Mouse (Mus musculus) CD4-positive naive resting alpha-beta T cell, adult 76 days (primary cell): Measurements from ENCODE around the gene Mylk4. TPM values are rescaled to one million over a fixed set of nuclear protein-coding genes. Genes with fewer than 3 reads are reported as not detected.

Experiments
- total RNA-seq: library from RNA; stranded (reverse); gene quantifications from one replicate; pipeline ENCODE4 v1.2.4, GENCODE M21; 2023

The Mylk4 gene
- not detected for total RNA-seq

DNA sequence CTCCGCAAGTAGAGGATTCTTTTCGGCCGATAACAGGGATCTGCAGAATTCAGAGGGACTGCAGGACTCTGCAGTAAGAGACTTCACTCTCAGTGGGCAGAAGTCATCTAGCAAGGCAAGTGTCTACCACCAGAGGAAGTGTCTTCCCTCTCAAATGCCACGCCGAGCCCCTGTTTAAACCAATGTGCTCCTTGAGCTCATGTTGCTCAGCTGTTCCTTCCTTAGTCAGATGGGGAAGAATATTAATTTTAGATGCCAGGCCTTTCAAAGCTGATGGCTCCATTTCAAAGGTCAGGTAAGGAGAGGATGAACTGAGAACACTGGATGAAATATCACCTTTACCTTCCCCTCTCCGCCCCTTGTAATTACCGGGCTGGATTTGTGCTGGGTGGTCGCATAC, at the start of gene Mylk4:
Mylk4 (minus strand) TSS at position 139 of the 400 bp plus-strand sequence.

DNA sequence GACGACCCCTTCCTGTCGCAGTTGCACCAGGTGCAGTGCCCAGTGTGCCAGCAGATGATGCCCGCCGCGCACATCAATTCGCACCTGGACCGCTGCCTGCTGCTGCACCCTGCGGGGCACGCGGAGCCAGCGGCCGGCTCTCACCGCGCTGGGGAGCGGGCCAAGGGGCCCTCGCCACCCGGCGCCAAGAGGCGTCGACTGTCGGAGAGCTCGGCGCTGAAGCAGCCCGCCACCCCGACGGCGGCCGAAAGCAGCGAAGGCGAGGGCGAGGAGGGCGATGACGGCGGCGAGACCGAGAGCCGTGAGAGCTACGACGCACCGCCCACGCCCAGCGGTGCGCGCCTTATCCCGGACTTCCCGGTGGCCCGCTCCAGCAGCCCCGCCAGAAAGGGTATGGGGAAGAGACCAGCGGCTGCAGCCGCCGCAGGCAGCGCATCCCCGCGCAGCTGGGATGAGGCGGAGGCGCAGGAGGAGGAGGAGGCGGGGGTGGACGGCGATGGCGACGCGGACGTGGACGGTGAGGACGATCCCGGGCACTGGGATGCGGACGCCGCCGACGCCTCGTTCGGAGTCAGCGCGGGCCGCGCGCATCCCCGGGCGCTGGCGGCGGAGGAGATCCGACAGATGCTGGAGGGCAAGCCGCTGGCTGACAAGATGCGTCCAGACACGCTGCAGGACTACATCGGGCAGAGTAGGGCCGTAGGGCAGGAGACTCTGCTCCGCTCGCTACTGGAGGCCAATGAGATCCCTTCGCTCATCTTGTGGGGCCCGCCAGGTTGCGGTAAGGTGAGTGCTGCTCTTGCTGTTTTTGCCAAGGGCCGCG, 18.7 kb upstream of the Mylk4 start, which contains the start of gene D930007J09Rik:
D930007J09Rik (minus strand) TSS at position 591 of the 823 bp plus-strand sequence.

GRCm38 (mm10) chr13:32801693-32802221, 18.0 kb upstream of the Mylk4 start, which contains the start of gene Wrnip1:
Gene Wrnip1, plus strand, starts transcription at chr13:32802038.

Other genes with a start within 250 kb of the Mylk4 start
- gene Wrnip1, start 18.1 kb upstream of the Mylk4 start, total RNA-seq: 32.1 TPM
- not detected for gene D930007J09Rik, start 18.9 kb upstream of the Mylk4 start, total RNA-seq
- 14.0 TPM for gene Serpinb1a, start 67.2 kb upstream of the Mylk4 start, total RNA-seq
- gene Serpinb1c, start 114.3 kb upstream of the Mylk4 start, total RNA-seq: not detected
- gene Serpinb6b, start 181.3 kb upstream of the Mylk4 start, total RNA-seq: 6.4 TPM
- 4.7 TPM for gene Serpinb9, start 219.3 kb upstream of the Mylk4 start, total RNA-seq
- gene Serpinb9b, start 243.5 kb upstream of the Mylk4 start, total RNA-seq: 0.26 TPM